In genomic region chr14:103088624-103089023, GRCm38 (mm10) we compare ENCODE assay signal across 10 mouse cellular contexts. TPM values are rescaled to one million over a fixed set of nuclear protein-coding genes. Genes with fewer than 3 reads are reported as not detected.
DNase-seq lines count a peak whose midpoint lies in the region; ATAC-seq and TF ChIP-seq lines count a peak whose summit lies in the region.
"Had no signal": no experiment of that assay in that cellular context is flagged by ENCODE, and none has a peak within 500 bp of the region (broad histone marks: within the 10 kb centered on the region; RNA-seq: fewer than 3 reads in every experiment).

No protein-coding gene starts in this region.

- DNase-seq in heart, adult 11 months, result peak; percentile 97
- no peak for DNase-seq in heart, embryonic 10.5 days (ENCODE audit: low spot score)
- DNase-seq in A20 (ENCODE audit: low read depth, low spot score), result peak; percentile 71
- peak; percentile 90 for DNase-seq in ZHBTc4 (ENCODE audit: low read depth, low spot score)
- DNase-seq in embryo, embryonic 11 days, result peak; percentile 68
- peak; percentile 68 for DNase-seq in kidney, postnatal 0 days (ENCODE audit: low spot score)
- peak; percentile 47 for DNase-seq in midbrain, postnatal 0 days (ENCODE audit: low spot score)

- TF ChIP-seq CTCF in kidney, postnatal 0 days (IDR thresholded peaks at IDR 0.05; ENCODE audit: low read depth), result peak; percentile 77
- TF ChIP-seq CTCF in midbrain, postnatal 0 days (IDR thresholded peaks at IDR 0.05), result peak; percentile 80

- no peak for ATAC-seq in kidney, postnatal 0 days (replicated peaks; ENCODE audit: low FRiP score, low read depth)
- ATAC-seq in midbrain, postnatal 0 days (ENCODE audit: low FRiP score), result no peak
- no peak for ATAC-seq in forebrain, embryonic 12.5 days (ENCODE audit: low FRiP score)

- H3K4me2 ChIP-seq in kidney, postnatal 0 days (ENCODE audit: low read length), result no peak overlapping the region
- no peak overlapping the region for H3K4me2 ChIP-seq in midbrain, postnatal 0 days (ENCODE audit: low read depth, low read length, poor library complexity, severe bottlenecking)
- no peak overlapping the region for H3K4me2 ChIP-seq in forebrain, embryonic 12.5 days

- H3K4me1 ChIP-seq in heart, embryonic 10.5 days, result 0 out of 2 replicates have a peak, but pooled peaks cover 2% of the 10 kb centered on the region
- no peaks in the 10 kb centered on the region; the same call in 1 of the 2 replicates for H3K4me1 ChIP-seq in kidney, postnatal 0 days (replicated peaks; ENCODE audit: insufficient read depth, low read length)
- H3K4me1 ChIP-seq in midbrain, postnatal 0 days (ENCODE audit: insufficient read depth, low read length), result no peaks in the 10 kb centered on the region
- H3K4me1 ChIP-seq in forebrain, embryonic 12.5 days, result 0 out of 2 replicates have a peak, but pooled peaks cover 2% of the 10 kb centered on the region

- H3K9me3 ChIP-seq in heart, embryonic 10.5 days, result no peaks in the 10 kb centered on the region
- H3K9me3 ChIP-seq in kidney, postnatal 0 days (replicated peaks; ENCODE audit: low read length), result no peaks in the 10 kb centered on the region
- H3K9me3 ChIP-seq in midbrain, postnatal 0 days (ENCODE audit: low read length), result no peaks in the 10 kb centered on the region
- H3K9me3 ChIP-seq in forebrain, embryonic 12.5 days, result no peaks in the 10 kb centered on the region

- no peak overlapping the region for H3K9ac ChIP-seq in kidney, postnatal 0 days (ENCODE audit: low read depth, low read length)
- no peak overlapping the region for H3K9ac ChIP-seq in midbrain, postnatal 0 days (replicated peaks; ENCODE audit: low read length, poor library complexity, severe bottlenecking)
- H3K9ac ChIP-seq in forebrain, embryonic 12.5 days, result no peak overlapping the region

- H3K4me3 ChIP-seq in heart, embryonic 10.5 days, result no peak overlapping the region
- H3K4me3 ChIP-seq in kidney, postnatal 0 days (replicated peaks; ENCODE audit: low read depth, low read length), result no peak overlapping the region
- no peak overlapping the region for H3K4me3 ChIP-seq in midbrain, postnatal 0 days (ENCODE audit: low read depth, low read length)
- no peak overlapping the region for H3K4me3 ChIP-seq in forebrain, embryonic 12.5 days (replicated peaks)

- H3K27me3 ChIP-seq in heart, embryonic 10.5 days (ENCODE audit: insufficient read depth, poor library complexity, severe bottlenecking), result no peaks in the 10 kb centered on the region
- H3K27me3 ChIP-seq in kidney, postnatal 0 days (ENCODE audit: insufficient read depth, low read length), result no peaks in the 10 kb centered on the region
- H3K27me3 ChIP-seq in midbrain, postnatal 0 days (ENCODE audit: insufficient read depth, low read length), result no peaks in the 10 kb centered on the region
- H3K27me3 ChIP-seq in forebrain, embryonic 12.5 days, result no peaks in the 10 kb centered on the region

- 73% methylated on average over 6 of the region's 6 CpGs for WGBS in heart, embryonic 10.5 days
- WGBS in kidney, postnatal 0 days, result 75% methylated on average over 6 of the region's 6 CpGs
- 78% methylated on average over 6 of the region's 6 CpGs for WGBS in midbrain, postnatal 0 days
- 77% methylated on average over 6 of the region's 6 CpGs for WGBS in forebrain, embryonic 12.5 days

- H3K27ac ChIP-seq in heart, embryonic 10.5 days, result no peak overlapping the region
- no peak overlapping the region for H3K27ac ChIP-seq in kidney, postnatal 0 days
- H3K27ac ChIP-seq in midbrain, postnatal 0 days (ENCODE audit: low read depth, low read length), result no peak overlapping the region
- H3K27ac ChIP-seq in forebrain, embryonic 12.5 days, result no peak overlapping the region

- H3K36me3 ChIP-seq in heart, embryonic 10.5 days, result peaks cover 63% of the 10 kb centered on the region
- peaks cover 39% of the 10 kb centered on the region for H3K36me3 ChIP-seq in kidney, postnatal 0 days (ENCODE audit: insufficient read depth, low read length)
- peaks cover 27% of the 10 kb centered on the region for H3K36me3 ChIP-seq in midbrain, postnatal 0 days (ENCODE audit: insufficient read depth, low read length)
- H3K36me3 ChIP-seq in forebrain, embryonic 12.5 days (replicated peaks), result peaks cover 61% of the 10 kb centered on the region

RNA-seq across cellular contexts. Expression of gene Fbxl3, which starts 10.7 kb away (rescaled TPM):
- polyA plus RNA-seq in heart, embryonic 10.5 days (2016; fragmentation: Nextera tagmentation; extraction: Ambion mirVana), result 18.4 TPM in 2 replicates
- 27.6 and 28.5 TPM in 2 replicates for polyA plus RNA-seq in kidney, postnatal 0 days (2015; fragmentation: Nextera tagmentation; extraction: Ambion mirVana)
- 64.5 and 67.9 TPM in 2 replicates for total RNA-seq in midbrain, postnatal 0 days (2014; rRNA removed)
- 20.2 and 22.5 TPM in 2 replicates for polyA plus RNA-seq in midbrain, postnatal 0 days (2015; fragmentation: Nextera tagmentation; extraction: Ambion mirVana)
- polyA plus RNA-seq in forebrain, embryonic 12.5 days (2016; fragmentation: Nextera tagmentation; extraction: Ambion mirVana), result 23.7 and 27.4 TPM in 2 replicates

RNA-seq across cellular contexts. Expression of gene Cln5, which starts 18.6 kb away (rescaled TPM):
- 28.3 and 30.5 TPM in 2 replicates for polyA plus RNA-seq in heart, embryonic 10.5 days (2016; fragmentation: Nextera tagmentation; extraction: Ambion mirVana)
- 32.7 and 36.2 TPM in 2 replicates for polyA plus RNA-seq in kidney, postnatal 0 days (2015; fragmentation: Nextera tagmentation; extraction: Ambion mirVana)
- total RNA-seq in midbrain, postnatal 0 days (2014; rRNA removed), result 7.8 and 10.4 TPM in 2 replicates
- polyA plus RNA-seq in midbrain, postnatal 0 days (2015; fragmentation: Nextera tagmentation; extraction: Ambion mirVana), result 10.6 and 11.5 TPM in 2 replicates
- polyA plus RNA-seq in forebrain, embryonic 12.5 days (2016; fragmentation: Nextera tagmentation; extraction: Ambion mirVana), result 17.6 and 19.9 TPM in 2 replicates

RNA-seq across cellular contexts. Expression of gene Acod1, which starts 41.8 kb away (rescaled TPM):
- polyA plus RNA-seq in heart, embryonic 10.5 days (2016; fragmentation: Nextera tagmentation; extraction: Ambion mirVana), result 0.08 TPM in 1 of 2 replicates, not detected in the other
- not detected in 2 replicates for polyA plus RNA-seq in kidney, postnatal 0 days (2015; fragmentation: Nextera tagmentation; extraction: Ambion mirVana)
- not detected in 2 replicates for total RNA-seq in midbrain, postnatal 0 days (2014; rRNA removed)
- polyA plus RNA-seq in midbrain, postnatal 0 days (2015; fragmentation: Nextera tagmentation; extraction: Ambion mirVana), result not detected in 2 replicates
- 0.06 TPM in 1 of 2 replicates, not detected in the other for polyA plus RNA-seq in forebrain, embryonic 12.5 days (2016; fragmentation: Nextera tagmentation; extraction: Ambion mirVana)
- total RNA-seq: adrenal gland, postnatal 36 days; left cerebral cortex, postnatal 10 days had no signal
